Mouse (Mus musculus): ENCODE measurements around the gene Tcp10c. TPM values are rescaled to one million over a fixed set of nuclear protein-coding genes. Genes with fewer than 3 reads are reported as not detected.

Tcp10c gene
- polyA plus RNA-seq, 1 experiment from 2014 or later = not detected

Other genes with a start within 250 kb of the Tcp10c start
- gene Unc93a, start 222.8 kb upstream of the Tcp10c start, polyA plus RNA-seq (2016; fragmentation: Nextera tagmentation; extraction: Ambion mirVana) = not detected in 2 replicates
- not detected in 2 replicates for gene Smok2a, start 133.4 kb upstream of the Tcp10c start, polyA plus RNA-seq (2016; fragmentation: Nextera tagmentation; extraction: Ambion mirVana)
- not detected in 2 replicates for gene Smok2b, start 124.3 kb upstream of the Tcp10c start, polyA plus RNA-seq (2016; fragmentation: Nextera tagmentation; extraction: Ambion mirVana)

Data from midbrain, embryonic 12.5 days (tissue).